Mouse (Mus musculus) embryonic facial prominence, embryonic 10.5 days (tissue): ENCODE results near the gene Zfp362. TPM values are rescaled to one million over a fixed set of nuclear protein-coding genes. Genes with fewer than 3 reads are reported as not detected.
A peak's percentile ranks its signal among the peaks of the same experiment; 100 is the strongest.

Experiments used
- DNase-seq: peaks from one replicate; pipeline ENCODE4 v3.0.0-alpha.2; 2017; ENCODE audit warnings: low spot score
- H3K27ac ChIP-seq: fragments of 300-500 bp; sonication (generic); replicated peaks from 2 replicates; pipeline ENCODE4 v1.5.1; 2016; ENCODE audit warnings: mild to moderate bottlenecking
- H3K27me3 ChIP-seq: fragments of 300-500 bp; sonication (generic); replicated peaks from 2 replicates; pipeline ENCODE4 v1.6.1; 2016; ENCODE audit warnings: low read depth, mild to moderate bottlenecking; ENCODE audit not compliant: poor library complexity, severe bottlenecking
- H3K36me3 ChIP-seq: fragments of 300-500 bp; sonication (generic); replicated peaks from 2 replicates; pipeline ENCODE4 v1.6.1; 2016; ENCODE audit warnings: mild to moderate bottlenecking, moderate library complexity
- H3K4me1 ChIP-seq: fragments of 300-500 bp; sonication (generic); 2 replicates; pipeline ENCODE4 v1.6.1; 2016
- H3K4me3 ChIP-seq: fragments of 300-500 bp; sonication (generic); 2 replicates; pipeline ENCODE4 v1.5.1; 2016; ENCODE audit warnings: mild to moderate bottlenecking, moderate library complexity
- H3K9me3 ChIP-seq: fragments of 300-500 bp; sonication (generic); 2 replicates; pipeline ENCODE4 v1.6.1; 2016; ENCODE audit warnings: mild to moderate bottlenecking
- WGBS: fragments of 180-500 bp; shearing (Covaris S2); methylation state at CpG from one replicate; pipeline ENCODE4 v1.1.7; 2016; 5-methylcytosine and 5-hydroxymethylcytosine counted together
- polyA plus RNA-seq: library from polyadenylated mRNA; unstranded; fragments of >200 nt; fragmentation: Nextera tagmentation; extraction: Ambion mirVana; gene quantifications from 2 replicates; pipeline ENCODE4 v1.2.1, GENCODE M21; 2016

The Zfp362 gene
- polyA plus RNA-seq, 1 experiment from 2014 or later: 38.7 TPM

DNA sequence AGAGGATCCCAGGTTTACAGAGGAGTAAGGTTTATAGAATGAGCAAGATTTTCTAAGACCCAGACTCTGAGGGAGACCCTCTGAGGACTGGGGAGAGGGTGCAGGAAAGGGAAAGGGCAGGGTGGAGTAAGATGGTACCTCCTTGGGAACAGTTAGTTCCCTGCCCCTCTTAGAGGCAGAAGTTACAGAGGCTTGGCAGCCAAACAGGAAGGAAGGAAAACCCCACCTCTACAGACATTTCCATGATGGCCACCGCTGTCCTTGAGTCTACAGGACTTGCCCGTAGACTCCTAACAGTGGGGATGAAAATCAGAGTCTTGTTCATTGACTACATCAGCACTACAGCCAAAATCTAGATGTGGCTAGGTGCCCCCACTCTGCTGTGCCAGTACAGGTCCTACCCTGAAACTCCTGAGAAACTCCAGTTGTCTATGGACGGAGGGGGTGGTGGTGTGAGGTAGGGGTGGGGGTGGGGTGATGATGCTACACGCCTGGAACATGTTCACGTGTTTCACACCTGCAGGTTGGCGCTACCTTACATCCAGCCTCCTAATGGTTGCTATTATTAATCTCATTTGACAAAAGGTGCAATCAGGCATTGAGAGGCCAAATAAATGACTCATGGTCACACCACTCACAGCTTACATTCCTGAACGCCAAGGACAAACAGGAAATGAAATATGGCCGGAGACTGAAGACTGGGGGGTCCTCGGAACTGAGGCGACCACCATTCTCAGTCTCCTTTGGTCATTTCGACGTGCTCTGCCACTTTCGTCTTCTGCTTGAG is 36.1 kb downstream of the Zfp362 start:
- Histone ChIP-seq H3K27me3 (no peaks in the 10 kb centered on the region), H3K36me3 (peaks cover 36% of the 10 kb centered on the region), H3K4me1 (peaks cover 25% of the 10 kb centered on the region), H3K9me3 (no peaks in the 10 kb centered on the region), H3K4me3 (no peak overlapping the region), H3K27ac (no peak overlapping the region)
- WGBS: 89% methylated on average over 13 of the region's 13 CpGs
- DNase-seq: no peak

DNA sequence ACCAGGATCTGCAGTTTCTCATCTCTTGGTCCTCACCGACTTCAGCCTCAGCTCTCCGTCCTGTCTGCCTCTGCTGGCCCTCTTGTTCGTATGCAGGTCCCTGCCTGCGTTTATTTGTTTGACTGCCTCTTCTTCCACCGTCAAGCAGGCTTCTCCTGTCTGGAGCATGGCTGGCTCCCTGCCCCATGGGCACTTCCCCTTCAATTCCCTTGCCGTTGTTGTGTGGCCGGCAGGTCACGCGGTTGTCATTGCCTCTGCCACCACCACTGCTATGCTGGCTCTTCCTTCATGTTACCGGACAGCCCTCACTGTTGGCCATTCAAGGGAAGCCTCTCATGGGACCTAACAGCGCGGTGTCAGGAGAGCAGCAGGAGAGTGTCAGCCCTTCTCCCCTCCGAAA is 37.7 kb downstream of the Zfp362 start:
- no peaks in the 10 kb centered on the region for H3K27me3 ChIP-seq
- peaks cover 20% of the 10 kb centered on the region for H3K36me3 ChIP-seq
- no peak overlapping the region for H3K4me3 ChIP-seq
- H3K4me1 ChIP-seq: peaks cover 25% of the 10 kb centered on the region
- H3K9me3 ChIP-seq: peaks cover 7% of the 10 kb centered on the region
- 82% methylated on average over 13 of the region's 13 CpGs for WGBS
- H3K27ac ChIP-seq: no peak overlapping the region
- no peak for DNase-seq

DNA sequence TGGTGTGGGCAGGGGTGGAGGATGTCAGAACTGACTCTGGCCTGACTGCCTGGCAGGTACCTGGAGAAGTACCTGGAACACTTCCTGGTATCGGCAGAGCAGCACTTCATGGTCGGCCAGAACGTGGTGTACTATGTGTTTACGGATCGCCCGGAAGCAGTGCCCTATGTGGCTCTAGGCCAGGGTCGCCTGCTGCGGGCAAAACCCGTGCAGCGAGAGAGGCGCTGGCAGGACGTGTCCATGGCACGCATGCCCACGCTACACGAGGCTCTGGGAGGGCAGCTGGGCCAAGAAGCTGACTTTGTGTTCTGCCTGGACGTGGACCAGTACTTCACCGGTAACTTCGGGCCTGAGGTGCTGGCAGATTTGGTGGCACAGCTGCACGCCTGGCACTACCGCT is 38.9 kb downstream of the Zfp362 start:
- Histone ChIP-seq H3K36me3 (peaks cover 8% of the 10 kb centered on the region), H3K27me3 (no peaks in the 10 kb centered on the region), H3K4me1 (peaks cover 25% of the 10 kb centered on the region), H3K9me3 (peaks cover 11% of the 10 kb centered on the region), H3K27ac (no peak overlapping the region), H3K4me3 (no peak overlapping the region)
- WGBS: 95% methylated on average over 20 of the region's 20 CpGs
- no peak for DNase-seq

DNA sequence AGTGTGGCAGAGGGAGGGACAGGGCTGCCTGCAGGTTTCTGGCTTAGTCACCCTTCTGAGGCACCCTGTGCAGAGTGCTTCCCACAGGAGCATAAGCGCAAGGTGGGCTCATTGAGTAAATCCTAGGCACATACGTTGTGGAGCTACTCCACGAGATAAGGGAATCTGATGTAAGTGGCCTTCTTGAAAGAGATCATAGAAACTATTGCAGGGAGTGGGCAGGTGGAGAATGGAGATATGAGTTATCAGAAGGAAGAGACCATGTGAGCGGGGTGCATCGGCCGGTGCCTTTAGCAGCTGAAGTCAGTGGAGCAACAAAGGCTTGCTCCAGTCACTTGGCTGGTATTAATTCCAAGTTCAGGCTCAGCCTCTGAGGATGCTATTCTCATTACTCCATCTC is 45.8 kb downstream of the Zfp362 start:
- DNase-seq: no peak
- WGBS: 93% methylated on average over 6 of the region's 6 CpGs
- peaks cover 20% of the 10 kb centered on the region for H3K4me1 ChIP-seq
- peaks cover 11% of the 10 kb centered on the region for H3K36me3 ChIP-seq
- H3K27me3 ChIP-seq: no peaks in the 10 kb centered on the region
- H3K27ac ChIP-seq: no peak overlapping the region
- peaks cover 11% of the 10 kb centered on the region for H3K9me3 ChIP-seq
- H3K4me3 ChIP-seq: no peak overlapping the region

DNA sequence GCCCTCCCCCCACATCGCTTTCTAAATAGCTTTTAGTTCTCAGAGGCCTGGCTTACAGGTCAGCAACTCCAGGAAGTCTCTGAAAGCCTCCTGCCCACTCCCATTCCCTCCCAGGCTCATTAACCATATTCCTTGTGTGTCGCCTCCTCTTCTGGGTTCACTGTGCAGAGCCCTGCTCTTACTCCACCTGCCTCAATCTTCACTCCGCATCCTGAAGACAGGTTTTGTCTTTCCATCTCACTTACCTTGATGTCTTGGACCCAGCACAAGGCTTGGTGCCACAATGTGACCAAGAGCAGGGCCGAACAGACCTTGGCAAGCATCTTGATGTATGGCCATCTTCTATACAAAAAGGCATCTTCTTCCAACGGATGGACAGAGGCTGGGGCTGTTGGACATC is 46.6 kb downstream of the Zfp362 start:
- H3K36me3 ChIP-seq: peaks cover 17% of the 10 kb centered on the region
- no peak overlapping the region for H3K4me3 ChIP-seq
- no peak overlapping the region for H3K27ac ChIP-seq
- H3K4me1 ChIP-seq: peaks cover 22% of the 10 kb centered on the region
- WGBS: 83% methylated on average over 5 of the region's 5 CpGs
- no peak for DNase-seq
- H3K9me3 ChIP-seq: peaks cover 11% of the 10 kb centered on the region
- H3K27me3 ChIP-seq: no peaks in the 10 kb centered on the region

DNA sequence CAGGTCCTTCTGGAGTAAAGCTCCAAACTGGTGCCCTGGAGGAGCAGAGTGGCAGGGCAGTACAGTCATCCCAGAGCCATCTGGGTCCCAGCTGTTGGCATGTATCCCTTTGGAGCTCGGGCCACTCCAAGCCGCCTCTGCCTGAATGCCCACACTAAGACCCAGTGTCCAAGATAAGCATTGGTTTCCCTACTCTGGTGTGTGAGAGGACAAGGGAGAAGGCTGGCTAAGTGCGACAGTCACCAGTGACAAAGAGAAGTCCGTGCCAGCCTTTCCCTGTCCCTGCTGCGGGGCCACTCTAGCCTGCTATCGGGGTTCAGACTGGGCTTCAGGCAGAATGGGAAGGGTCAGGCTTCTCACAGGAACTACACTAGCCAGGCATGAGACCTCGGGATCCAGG is 49.9 kb downstream of the Zfp362 start:
- 84% methylated on average over 7 of the region's 7 CpGs for WGBS
- Histone ChIP-seq H3K27ac (peak overlapping the region; percentile 59), H3K4me1 (peaks cover 22% of the 10 kb centered on the region), H3K27me3 (no peaks in the 10 kb centered on the region), H3K9me3 (no peaks in the 10 kb centered on the region), H3K36me3 (peaks cover 50% of the 10 kb centered on the region), H3K4me3 (no peak overlapping the region)
- DNase-seq: no peak

DNA sequence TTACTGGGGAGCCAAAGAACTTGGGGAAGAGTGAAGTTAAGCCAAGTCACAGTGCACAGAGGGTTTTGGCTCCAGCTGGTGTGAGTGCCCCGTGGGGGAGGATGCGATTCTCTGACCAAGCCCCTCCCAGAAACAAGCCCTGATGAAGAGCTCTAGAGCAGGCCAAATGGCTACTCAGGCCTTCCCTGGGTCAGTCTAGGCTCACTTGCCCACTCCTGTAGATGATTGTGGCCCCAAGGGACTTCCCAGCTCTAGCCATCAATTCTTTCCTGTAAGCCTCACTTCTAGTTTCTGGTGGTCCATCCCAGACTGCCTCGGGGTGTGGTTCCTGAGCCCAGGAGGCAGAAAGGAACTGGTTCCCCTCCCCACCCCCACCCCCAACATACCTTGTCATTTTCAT is 50.8 kb downstream of the Zfp362 start, which contains the start of gene A3galt2:
A3galt2 (plus strand) TSS at position 301 of the 400 bp plus-strand sequence.
- WGBS: 71% methylated on average over 3 of the region's 3 CpGs
- H3K27me3 ChIP-seq: no peaks in the 10 kb centered on the region
- DNase-seq: no peak
- peak within 1 kb of the TSS; percentile 59 for H3K27ac ChIP-seq
- H3K9me3 ChIP-seq: no peaks in the 10 kb centered on the region
- no peak within 1 kb of the TSS for H3K4me3 ChIP-seq
- H3K36me3 ChIP-seq: peaks cover 58% of the 10 kb centered on the region
- H3K4me1 ChIP-seq: peaks cover 22% of the 10 kb centered on the region

DNA sequence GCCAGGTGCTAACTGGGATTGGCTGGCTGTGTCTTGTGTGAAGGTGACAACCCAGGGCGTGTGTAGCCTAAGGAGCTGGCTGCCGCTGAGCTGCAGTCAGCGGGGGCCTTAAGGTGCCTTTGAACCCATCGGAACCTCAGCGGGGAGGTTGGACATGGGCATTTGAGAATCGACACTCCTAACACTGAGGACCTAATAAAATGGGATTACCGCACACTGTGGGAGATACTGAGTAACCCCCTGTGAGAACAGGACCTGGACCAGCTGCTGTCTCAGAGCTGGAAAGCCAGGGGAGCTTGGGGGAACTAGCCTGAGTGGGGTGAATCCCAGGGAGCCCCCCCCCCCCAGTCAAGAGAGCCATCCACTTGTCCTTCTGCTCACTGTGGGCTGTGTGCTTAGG is 52.3 kb downstream of the Zfp362 start:
- Histone ChIP-seq H3K27ac (no peak overlapping the region; the same call in 1 of the 2 replicates), H3K4me1 (peaks cover 11% of the 10 kb centered on the region)

DNA sequence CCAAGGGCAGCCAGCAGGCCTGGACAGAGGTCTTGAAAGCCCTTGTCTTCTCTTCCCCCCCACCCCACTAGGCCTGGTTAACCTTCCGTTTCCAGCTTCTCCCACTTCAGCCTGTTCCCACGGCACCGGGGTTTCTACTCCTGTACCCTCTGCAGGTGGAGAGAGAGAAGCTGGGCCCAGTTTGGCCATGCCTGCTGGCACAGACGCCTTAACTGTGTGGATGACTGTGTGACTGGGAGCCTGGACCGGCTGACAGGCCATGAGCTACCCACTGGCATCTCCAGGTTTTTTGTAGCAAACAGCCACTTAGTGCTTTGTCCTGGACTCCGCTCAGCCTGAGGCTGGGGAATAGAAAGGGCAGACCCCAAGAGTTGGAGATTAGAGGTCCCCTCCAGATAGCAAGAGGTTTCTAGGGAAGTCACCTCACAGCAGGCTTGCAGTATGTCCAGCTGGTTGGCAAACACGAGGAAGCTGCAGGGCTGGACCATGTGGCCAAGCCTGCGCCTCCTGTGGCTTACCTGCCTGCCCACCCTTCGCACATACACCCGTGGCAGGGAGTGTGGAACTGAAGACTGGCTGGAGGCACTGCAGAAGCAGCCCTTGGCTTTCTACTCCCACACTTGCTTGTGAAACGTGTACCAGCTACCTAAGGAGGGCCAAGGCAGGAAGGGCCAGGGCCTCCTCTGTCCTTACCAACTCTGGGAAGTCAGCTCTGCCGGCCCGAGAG is 53.7 kb downstream of the Zfp362 start:
- H3K27ac ChIP-seq: no peak overlapping the region
- H3K27me3 ChIP-seq: no peaks in the 10 kb centered on the region
- no peak overlapping the region for H3K4me3 ChIP-seq
- WGBS: 92% methylated on average over 13 of the region's 13 CpGs
- peaks cover 11% of the 10 kb centered on the region for H3K4me1 ChIP-seq
- no peak for DNase-seq
- peaks cover 87% of the 10 kb centered on the region for H3K36me3 ChIP-seq
- H3K9me3 ChIP-seq: no peaks in the 10 kb centered on the region

More for the DNA sequence above, 52.3 kb downstream of the Zfp362 start:
- Histone ChIP-seq H3K36me3 (peaks cover 73% of the 10 kb centered on the region), H3K4me3 (no peak overlapping the region), H3K27me3 (no peaks in the 10 kb centered on the region), H3K9me3 (no peaks in the 10 kb centered on the region)
- WGBS: 92% methylated on average over 7 of the region's 7 CpGs
- DNase-seq: no peak

DNA sequence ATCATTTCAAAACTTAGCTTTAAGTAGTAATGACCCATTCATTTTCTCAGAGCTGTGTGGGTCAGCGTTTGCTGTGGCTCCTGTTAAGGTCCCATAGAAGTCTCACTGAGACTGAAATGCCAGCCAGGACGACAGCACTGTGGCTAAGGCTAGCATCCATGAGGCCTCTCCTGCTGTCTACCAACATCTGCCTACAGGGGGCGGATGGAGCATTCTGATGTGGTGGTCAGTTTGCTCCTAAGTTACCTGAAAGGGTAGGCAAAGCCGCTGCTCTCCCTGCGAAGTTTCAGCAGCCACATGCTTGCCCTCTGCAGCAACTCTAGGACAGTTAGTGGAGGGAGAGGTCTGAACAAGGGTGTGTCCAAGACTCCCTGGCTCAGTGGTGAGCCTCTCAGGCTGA is 54.8 kb downstream of the Zfp362 start:
- Histone ChIP-seq H3K9me3 (no peaks in the 10 kb centered on the region), H3K4me3 (no peak overlapping the region), H3K4me1 (peaks cover 8% of the 10 kb centered on the region), H3K27ac (no peak overlapping the region), H3K27me3 (no peaks in the 10 kb centered on the region), H3K36me3 (peaks cover 97% of the 10 kb centered on the region)
- no peak for DNase-seq
- 63% methylated on average over 5 of the region's 5 CpGs for WGBS

DNA sequence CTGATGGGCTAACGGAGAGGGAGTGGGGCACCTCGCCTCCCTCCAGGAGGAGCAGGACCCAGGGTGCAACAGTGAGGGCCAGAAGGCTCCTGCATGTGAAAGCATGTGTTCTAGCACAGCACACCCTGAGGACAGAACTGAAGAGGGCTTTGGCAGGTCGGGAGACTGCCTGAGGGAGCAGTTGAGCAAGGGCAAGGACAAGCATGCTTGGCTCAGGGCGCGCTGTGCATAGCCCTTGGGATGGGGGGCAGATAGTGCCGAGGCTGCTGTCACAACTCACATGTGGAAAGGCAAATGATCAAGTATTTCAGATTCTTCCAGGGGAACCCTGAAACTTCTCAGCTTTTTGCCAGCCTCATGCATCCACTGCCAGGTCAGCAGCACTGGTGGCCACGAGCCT is 57.5 kb downstream of the Zfp362 start:
- Histone ChIP-seq H3K36me3 (peaks cover 100% of the 10 kb centered on the region), H3K4me3 (no peak overlapping the region), H3K27ac (no peak overlapping the region), H3K4me1 (peaks cover under 1% of the 10 kb centered on the region; the same call in 1 of the 2 replicates), H3K9me3 (no peaks in the 10 kb centered on the region), H3K27me3 (no peaks in the 10 kb centered on the region)
- DNase-seq: no peak
- WGBS: 92% methylated on average over 7 of the region's 7 CpGs

DNA sequence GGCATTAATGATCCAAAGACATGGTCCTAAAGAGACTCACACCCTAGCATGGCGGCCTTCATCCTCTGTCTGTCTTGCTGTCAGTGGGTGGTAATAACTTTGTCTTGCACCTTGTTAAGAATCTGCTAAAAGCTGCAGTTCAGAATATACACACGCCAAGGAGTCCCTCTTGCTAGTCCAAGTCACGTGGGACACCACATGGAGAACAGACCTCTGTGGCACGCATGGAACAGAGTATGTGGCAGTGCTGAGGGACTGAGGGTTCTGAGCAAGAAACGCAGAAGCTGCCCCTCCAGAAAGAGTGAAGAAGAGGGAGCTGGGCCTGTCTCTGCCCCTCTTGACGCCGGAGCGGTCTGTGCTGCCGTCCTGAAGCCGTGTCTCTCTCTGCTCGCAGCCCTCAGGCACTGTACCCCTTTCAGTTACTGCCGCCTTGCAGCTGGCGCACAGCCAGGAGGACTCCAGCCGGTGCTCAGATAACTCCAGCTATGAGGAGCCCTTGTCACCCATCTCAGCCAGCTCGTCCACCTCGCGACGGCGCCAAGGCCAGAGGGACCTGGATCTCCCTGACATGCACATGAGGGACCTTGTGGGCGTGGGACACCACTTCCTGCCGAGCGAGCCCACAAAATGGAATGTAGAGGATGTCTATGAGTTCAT is 58.1 kb downstream of the Zfp362 start:
- no peaks in the 10 kb centered on the region for H3K9me3 ChIP-seq
- no peak overlapping the region for H3K27ac ChIP-seq
- DNase-seq: no peak
- WGBS: 93% methylated on average over 22 of the region's 22 CpGs
- no peaks in the 10 kb centered on the region for H3K27me3 ChIP-seq
- H3K4me3 ChIP-seq: no peak overlapping the region
- peaks cover 100% of the 10 kb centered on the region for H3K36me3 ChIP-seq
- peaks cover 6% of the 10 kb centered on the region for H3K4me1 ChIP-seq
